Mouse (Mus musculus) ovary, adult 18-20 months (tissue): ENCODE data around the gene Tas1r1.

Source experiments
- DNase-seq: peaks from one replicate; pipeline ENCODE4 v3.0.0; 2022; ENCODE audit warnings: low spot score, mixed read lengths

Gene Tas1r1

GRCm38 (mm10) chr4:152010091-152010706 is 28.2 kb downstream of the Tas1r1 start:
- DNase-seq: peak; percentile 58

- DNase-seq: peak; percentile 45
These were observed 29.0 kb downstream of the Tas1r1 start for GRCm38 (mm10) chr4:152009076-152010051.

DNA sequence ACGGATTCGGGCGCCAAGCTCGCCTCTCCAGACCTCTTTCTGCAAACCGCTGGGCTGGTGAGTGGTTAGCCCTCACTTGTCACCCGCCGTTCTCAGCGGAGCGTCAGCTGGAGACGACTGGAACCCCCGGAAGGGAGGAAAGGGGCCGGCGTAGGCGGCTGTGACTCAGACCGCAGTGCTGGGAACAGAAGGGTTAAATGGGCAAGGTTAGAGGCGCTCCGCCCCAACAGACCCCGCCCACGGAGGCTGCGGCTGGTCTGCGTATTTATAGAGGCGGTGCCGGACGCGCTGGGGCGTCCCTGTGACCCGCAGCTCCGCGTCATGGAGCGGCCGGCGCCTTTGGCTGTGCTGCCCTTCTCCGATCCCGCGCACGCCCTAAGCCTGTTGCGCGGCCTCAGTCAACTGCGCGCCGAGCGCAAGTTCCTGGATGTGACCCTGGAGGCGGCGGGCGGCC is 29.7 kb downstream of the Tas1r1 start, which contains the start of gene Klhl21:
Gene Klhl21 (plus strand): TSS at position 182 of the 454 bp plus-strand sequence.
- peak; percentile 88 for DNase-seq

GRCm38 (mm10) chr4:152008148-152008500 is 30.2 kb downstream of the Tas1r1 start:
- no peak for DNase-seq

GRCm38 (mm10) chr4:152007481-152008147 is 30.8 kb downstream of the Tas1r1 start:
- DNase-seq: no peak

GRCm38 (mm10) chr4:152006812-152007211 is 31.6 kb downstream of the Tas1r1 start:
- no peak for DNase-seq

DNA sequence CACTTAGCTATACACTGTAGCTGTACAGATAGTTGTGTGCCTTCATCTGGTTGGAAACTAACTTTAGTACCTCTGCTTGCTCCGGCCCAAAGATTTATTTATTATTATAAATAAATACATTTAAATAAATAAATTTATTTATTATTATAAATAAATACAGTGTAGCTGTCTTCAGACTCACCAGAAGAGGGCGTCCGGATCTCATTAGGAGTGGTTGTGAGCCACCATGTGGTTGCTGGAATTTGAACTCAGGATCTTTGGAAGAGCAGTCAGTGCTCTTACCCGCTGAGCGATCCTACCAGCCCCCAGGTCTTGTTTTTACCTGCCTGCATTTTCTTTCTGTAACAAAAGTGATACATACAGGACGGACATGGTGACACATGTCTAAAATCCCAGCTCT is 32.2 kb downstream of the Tas1r1 start:
- DNase-seq: no peak

DNA sequence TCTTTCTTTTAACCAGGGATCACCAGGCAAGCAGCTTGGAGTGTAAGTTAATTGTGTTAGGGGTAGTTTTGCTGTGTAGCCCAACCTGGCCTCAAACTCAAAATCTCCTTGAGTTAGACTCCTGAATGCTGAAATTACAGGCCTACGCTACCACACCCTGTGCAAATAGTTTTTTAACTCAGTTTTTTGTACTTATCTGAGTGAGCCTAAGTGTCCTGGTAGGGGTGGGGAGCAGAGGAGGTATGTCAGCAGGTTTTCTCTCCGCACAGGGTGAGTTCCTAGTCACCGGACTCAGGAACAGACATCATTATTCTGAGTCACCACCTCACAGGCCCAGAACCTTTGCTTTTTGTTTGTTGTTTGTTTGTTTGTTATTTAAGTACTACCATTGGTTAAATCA is 36.3 kb downstream of the Tas1r1 start:
- no peak for DNase-seq

- no peak for DNase-seq
These were observed 37.0 kb downstream of the Tas1r1 start for GRCm38 (mm10) chr4:152001335-152001734.

DNA sequence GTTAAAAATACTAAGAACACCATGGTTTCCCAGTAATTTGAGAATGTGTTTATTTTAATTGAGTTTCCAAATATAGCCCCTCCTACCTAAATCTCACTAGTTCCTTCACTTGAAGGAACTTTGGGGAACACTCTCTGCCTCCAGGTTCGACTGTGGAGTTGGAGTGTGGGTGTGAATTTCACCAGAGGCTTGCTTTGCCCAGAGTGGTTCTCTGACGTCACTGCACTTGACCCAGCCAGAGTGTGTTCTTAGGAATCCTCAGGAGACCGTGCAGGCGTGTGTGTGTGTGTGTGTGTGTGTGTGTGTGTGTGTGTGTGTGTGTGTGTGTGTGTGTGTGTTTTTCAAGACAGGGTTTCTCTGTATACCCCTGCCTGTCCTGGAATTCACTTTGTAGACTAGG is 37.5 kb downstream of the Tas1r1 start:
- DNase-seq: no peak

GRCm38 (mm10) chr4:151999481-151999880 is 38.9 kb downstream of the Tas1r1 start:
- no peak for DNase-seq

DNA sequence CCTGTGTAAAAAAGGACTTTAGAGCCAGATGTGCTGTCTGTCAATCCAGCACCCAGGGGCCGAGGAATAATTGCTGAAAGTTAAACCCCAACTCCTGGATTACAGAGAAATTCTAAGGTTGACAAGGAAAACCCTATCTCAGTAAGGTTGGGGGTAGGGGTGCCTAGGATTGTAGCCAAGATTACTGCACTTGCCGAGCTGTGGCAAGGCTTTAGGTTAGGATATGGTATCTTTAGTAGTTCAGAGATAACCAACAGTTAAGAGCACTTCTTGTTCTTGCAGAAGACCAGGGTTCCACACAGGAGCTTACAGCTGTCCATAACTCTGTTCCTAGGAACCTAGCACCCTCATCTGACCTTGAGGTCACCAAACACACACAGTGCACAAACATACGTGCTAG is 40.7 kb downstream of the Tas1r1 start:
- no peak for DNase-seq

DNA sequence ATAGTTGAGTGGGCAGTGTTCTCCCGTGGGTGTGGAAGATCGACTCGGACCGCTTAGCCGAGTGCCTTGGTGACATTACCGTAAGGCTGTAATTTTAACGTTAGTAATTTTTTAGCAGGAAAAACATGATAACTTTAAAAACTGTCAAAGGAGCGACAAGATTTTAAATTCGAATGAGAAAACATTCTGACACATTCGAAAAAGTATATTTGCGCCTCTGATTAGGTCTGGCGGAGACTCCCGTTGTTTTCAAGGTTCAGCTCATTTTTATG is 41.5 kb downstream of the Tas1r1 start:
- no peak for DNase-seq

DNA sequence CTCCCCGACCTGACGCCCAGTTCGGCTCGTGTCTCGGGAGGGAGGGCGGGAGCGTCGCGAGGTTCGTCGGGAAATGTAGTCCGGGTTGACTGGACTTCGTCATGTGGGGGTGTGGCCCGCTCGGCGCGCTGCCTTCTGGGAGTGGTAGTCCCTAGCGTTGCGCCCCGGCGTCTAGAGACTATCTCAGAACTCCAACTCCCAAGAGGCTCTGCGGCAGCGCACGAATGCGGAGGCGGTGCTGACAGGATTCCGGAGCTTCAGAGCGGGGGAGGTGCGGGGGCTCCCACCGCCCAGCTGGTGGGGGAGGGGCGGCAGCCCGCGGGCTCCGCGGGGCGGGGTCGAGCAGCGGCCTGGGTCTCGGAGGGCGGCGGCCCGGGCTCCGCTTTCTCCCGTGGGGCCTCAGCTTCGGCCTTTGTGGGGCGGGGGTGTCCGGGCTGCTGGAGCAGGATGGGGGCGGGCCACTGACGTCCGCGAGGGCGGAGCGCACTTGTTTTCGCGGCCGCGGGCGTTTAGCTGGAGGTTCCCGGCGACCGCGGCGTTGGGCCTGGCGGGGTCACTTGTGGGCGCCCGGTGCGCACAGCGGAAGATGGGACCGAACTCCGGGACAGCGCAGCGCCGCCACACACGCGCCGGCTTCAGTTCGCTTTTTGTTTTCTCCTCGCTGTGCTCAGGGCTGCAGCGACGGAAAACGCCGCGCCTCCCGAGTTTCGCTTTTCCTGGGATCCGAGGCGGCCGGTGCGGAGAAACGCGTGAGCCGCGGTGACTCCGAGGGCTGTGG is 42.0 kb downstream of the Tas1r1 start, which contains the start of gene Phf13:
Gene Phf13 (minus strand): TSS at position 86 of the 778 bp plus-strand sequence.
- peak; percentile 99 for DNase-seq

- peak; percentile 35 for DNase-seq
These were observed 42.8 kb downstream of the Tas1r1 start for GRCm38 (mm10) chr4:151995371-151996172.

DNA sequence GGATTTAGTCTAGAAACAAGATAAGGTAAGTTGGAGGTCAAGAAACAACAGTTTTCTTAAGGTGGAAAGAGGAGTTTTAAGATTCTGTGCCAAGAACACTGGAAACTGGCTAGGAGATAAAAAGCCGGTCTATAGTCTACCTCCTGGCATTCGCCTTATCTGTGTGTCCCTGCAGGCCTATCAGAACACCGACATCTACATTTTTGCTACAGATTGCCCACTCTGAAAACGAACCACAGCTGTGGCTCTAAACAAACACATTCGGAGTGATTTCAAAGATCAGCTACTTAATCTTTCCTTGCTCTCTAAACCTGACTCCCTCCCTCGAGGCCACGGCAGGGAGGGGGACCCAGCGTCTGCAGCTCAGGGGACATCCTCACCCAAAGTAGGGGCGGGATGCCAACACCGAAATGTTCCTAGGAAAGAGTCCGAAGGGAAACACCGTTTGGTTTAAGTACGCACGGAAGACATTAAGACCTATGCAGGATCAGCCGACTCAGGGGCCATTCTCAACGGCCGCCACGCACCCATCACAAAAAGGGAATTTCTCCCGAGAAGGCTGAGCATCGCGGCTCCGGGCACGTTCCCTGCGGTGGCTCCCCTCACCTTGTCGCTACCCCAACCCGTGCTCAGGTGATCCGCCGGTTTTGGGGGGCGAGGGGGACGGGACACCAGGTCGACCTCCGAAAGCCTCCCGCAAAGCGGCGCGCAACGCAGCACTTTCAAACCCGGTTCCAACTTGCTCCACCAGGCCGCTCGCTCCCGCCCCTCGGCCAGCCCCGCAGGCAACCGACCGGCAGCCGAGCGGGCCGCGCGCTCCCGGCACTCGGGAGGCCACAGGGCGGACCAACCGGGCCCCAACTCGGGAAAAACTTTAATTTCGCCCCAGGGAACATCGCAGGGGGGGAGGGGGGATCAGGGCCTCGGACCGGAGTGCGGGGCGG is 43.9 kb downstream of the Tas1r1 start:
- DNase-seq: peak; percentile 61

DNA sequence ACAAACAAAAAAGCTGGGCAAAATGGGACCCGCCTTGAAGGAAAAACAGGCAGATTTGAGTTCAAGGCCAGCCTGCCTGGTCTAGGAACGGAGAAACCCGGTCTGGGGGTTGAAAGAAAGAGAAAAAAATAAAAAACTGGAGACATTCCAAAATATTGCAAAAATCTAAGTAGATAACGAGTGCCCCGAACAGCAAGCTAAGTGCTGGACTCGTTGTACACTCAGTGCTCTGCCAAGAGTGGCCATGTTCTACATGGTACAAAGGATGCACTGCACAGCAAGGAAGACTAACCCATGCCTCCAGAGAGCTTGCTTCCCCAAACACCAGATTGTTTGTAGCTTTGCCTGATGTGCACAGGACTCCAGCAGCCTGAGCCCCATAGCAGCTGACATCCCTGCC is 45.3 kb downstream of the Tas1r1 start:
- DNase-seq: peak; percentile 60

DNA sequence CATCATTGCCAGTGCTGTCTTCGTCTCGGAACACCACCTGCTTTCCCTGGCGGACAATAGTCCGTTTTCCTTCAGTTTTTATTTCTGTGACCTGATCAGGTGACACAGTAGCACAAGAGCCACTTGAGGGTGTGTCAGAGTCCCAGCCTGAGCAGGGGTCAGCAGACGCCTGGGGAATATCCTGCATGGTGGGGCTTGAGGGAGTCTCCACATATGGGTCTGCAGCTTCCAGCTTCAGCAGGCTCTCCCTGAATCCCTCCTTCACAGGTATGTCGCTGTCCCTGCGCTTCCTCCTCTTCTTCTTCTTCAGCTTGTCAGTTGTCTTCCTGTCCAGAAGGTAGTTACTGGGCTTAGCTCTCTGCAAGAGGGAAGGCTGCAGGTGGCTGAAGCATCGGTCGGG is 46.3 kb downstream of the Tas1r1 start:
- no peak for DNase-seq

GRCm38 (mm10) chr4:151989110-151989488 is 49.3 kb downstream of the Tas1r1 start:
- DNase-seq: no peak
